Mouse (Mus musculus): Measurements from ENCODE around the gene Pex11b. TPM values are rescaled to one million over a fixed set of nuclear protein-coding genes. Genes with fewer than 3 reads are reported as not detected.
A peak's percentile ranks its signal among the peaks of the same experiment; 100 is the strongest.
"Not testable (repeated sequence)": the region's sequence is repeated elsewhere in the genome, so short reads cannot be mapped to it uniquely, and the experiment has no call there.

Pex11b gene
- polyA plus RNA-seq, 1 experiment: 2.2 TPM

DNA sequence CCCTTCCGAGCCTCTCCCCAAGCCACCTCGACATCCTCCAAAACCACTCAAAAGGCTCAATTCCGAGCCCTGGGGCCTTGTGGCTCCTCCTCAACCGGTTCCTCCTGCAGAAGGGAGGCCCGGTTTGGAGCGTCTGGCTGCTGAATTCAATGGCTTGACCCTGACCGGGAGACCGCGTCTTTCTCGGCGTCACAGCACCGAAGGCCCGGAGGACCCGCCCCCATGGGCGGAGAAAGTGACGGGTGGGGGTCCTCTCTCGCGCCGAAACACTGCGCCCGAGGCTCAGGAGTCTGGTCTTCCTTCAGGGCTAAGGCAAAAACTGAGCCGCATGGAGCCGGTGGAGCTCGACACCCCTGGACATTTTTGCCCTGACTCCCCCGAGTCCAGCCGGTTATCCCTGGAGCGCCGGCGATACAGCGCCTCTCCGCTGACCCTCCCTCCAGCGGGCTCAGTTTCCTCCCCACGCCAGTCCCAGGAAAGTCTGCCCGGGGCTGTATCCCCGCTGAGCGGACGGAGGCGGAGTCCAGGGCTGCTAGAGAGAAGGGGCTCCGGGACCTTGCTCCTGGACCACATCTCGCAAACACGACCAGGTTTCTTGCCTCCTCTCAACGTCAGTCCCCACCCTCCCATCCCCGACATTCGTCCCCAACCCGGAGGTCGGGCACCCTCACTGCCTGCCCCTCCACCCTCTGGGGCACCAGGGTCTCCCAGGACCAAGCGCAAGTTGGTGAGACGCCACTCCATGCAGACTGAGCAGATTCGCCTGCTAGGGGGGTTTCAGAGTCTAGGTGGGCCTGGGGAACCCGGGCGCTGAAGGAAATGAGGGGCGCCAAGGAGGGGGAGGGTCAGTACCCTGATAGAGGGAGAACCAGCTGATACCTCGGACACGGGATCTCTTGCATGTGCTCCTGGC, 36.8 kb upstream of the Pex11b start:
- H3K4me1 ChIP-seq: peaks cover 73% of the 10 kb centered on the region

DNA sequence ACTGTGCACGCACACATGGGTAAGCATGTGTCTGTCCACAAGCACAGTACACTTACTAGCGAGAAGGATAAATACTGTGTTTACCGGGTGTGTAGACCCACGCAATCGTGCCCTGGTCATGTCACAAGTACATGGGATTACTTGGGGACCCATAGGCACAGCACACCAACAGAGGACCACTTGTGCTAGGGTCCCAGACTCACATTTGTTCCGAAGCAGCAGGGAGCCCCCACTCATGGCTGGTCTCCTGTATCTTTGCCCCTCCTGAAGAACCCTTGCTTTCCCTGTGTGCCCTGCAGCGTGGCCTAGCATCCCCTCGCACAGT, 36.1 kb upstream of the Pex11b start:
- Histone ChIP-seq H3K4me3 (replicated peaks) (peak overlapping the region; percentile 72), H3K4me1 (peaks cover 72% of the 10 kb centered on the region), H3K36me3 (replicated peaks; ENCODE audit: low read length) (no peaks in the 10 kb centered on the region), H3K27me3 (replicated peaks) (peaks cover 71% of the 10 kb centered on the region), H3K9me3 (no peaks in the 10 kb centered on the region)
- TF ChIP-seq GATA1 (IDR thresholded peaks at IDR 0.05; ENCODE audit: borderline replicate concordance, low read length): no peak

More for the DNA sequence above, 36.8 kb upstream of the Pex11b start:
- no peaks in the 10 kb centered on the region for H3K9me3 ChIP-seq
- peak overlapping the region; percentile 91 for H3K4me3 ChIP-seq (replicated peaks)
- no peaks in the 10 kb centered on the region for H3K36me3 ChIP-seq (replicated peaks; ENCODE audit: low read length)
- peaks cover 67% of the 10 kb centered on the region for H3K27me3 ChIP-seq (replicated peaks)
- no peak for TF ChIP-seq GATA1 (IDR thresholded peaks at IDR 0.05; ENCODE audit: borderline replicate concordance, low read length)
- TF ChIP-seq FLI1 (IDR thresholded peaks at IDR 0.05; ENCODE audit: low read length): no peak

DNA sequence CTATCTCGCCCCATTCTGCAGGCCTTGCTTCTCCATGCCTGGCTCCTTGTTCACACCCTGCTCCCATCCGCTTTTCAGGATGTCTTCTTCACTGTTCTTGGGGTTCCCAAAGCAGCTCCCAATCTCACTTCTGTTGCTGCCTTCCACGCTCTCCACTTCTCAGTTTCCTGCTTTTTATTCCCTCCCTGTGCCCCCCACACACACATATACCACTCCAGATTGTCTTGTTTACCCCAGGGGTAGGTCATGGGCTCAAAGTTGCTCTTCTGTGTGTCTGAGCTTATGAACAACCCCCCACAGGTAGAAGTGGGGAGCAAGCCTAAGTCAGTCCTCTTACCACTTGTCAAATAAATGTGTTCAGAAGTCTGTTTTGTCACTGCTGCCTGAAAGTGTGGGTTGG, 35.8 kb upstream of the Pex11b start:
- peaks cover 71% of the 10 kb centered on the region for H3K27me3 ChIP-seq (replicated peaks)
- TF ChIP-seq GATA1 (IDR thresholded peaks at IDR 0.05; ENCODE audit: borderline replicate concordance, low read length) (no peak), FLI1 (IDR thresholded peaks at IDR 0.05; ENCODE audit: low read length) (no peak)

DNA sequence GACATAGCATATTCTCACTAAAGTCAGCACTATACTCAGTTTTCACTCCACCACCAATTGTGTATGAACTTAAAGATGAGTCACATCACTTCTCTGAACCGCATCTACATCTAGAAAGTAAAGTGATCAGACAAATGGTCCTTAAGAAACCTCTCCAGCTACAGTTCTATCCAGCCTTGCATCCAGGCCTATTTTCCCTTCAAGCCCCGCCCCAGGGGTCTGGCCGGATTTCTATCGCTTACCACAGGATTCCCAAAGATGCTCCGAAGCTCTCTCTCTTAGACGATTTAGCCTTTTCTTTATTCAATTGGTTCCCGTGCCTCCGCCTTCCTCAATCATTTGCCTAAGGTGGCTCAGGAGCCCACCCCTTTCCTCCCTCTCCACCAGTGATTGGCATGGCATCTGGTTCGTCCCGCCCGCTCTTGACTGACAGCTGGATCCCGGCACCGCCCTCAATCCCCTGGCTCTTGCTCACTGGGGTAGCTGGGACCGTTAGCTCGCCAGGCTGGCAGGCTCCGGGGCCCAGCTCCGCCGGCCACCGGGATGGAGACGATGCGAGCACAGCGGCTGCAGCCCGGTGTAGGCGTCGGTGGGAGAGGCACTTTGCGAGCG, 34.4 kb upstream of the Pex11b start, which contains the start of gene Lix1l:
TSS of gene Lix1l (plus strand) at position 511 of the 612 bp plus-strand sequence.
- TF ChIP-seq GATA1 (IDR thresholded peaks at IDR 0.05; ENCODE audit: borderline replicate concordance, low read length): no peak
- no peak for TF ChIP-seq FLI1 (IDR thresholded peaks at IDR 0.05; ENCODE audit: low read length)
- Histone ChIP-seq H3K4me3 (replicated peaks) (peak within 1 kb of the TSS; percentile 93), H3K36me3 (replicated peaks; ENCODE audit: low read length) (no peaks in the 10 kb centered on the region), H3K27me3 (replicated peaks) (peaks cover 69% of the 10 kb centered on the region), H3K9me3 (no peaks in the 10 kb centered on the region), H3K4me1 (peaks cover 70% of the 10 kb centered on the region)

More for the DNA sequence above, 35.8 kb upstream of the Pex11b start:
- no peaks in the 10 kb centered on the region for H3K36me3 ChIP-seq (replicated peaks; ENCODE audit: low read length)
- peaks cover 72% of the 10 kb centered on the region for H3K4me1 ChIP-seq
- H3K4me3 ChIP-seq (replicated peaks): no peak overlapping the region
- no peaks in the 10 kb centered on the region for H3K9me3 ChIP-seq

DNA sequence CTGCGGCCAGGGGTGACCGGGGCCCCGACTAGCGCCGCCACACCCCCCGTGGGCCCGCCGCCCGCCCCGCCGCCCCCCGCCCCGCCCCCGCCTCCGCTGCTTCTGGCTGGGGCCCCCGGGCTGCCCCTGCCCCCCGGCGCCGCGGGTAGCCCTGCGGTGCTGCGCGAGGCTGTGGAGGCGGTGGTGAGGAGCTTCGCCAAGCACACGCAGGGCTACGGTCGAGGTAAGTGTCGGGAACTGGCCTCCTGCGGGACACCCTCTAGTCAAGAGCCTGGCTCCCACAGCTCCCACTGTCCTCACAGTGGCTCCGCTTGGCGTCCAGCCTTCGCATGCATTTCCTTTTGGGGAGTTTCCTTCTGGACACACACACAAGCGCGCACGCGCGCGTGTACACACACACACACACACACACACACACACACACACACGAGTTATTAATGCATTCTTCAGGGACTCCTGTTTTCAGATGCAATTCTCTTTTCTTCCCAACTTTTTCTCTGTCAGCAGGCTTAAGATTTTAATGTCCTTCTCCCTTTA, 33.9 kb upstream of the Pex11b start:
- Histone ChIP-seq H3K4me3 (replicated peaks) (peak overlapping the region; percentile 93), H3K27me3 (replicated peaks) (peaks cover 63% of the 10 kb centered on the region), H3K4me1 (peaks cover 64% of the 10 kb centered on the region), H3K9me3 (no peaks in the 10 kb centered on the region), H3K36me3 (replicated peaks; ENCODE audit: low read length) (no peaks in the 10 kb centered on the region)
- TF ChIP-seq GATA1 (IDR thresholded peaks at IDR 0.05; ENCODE audit: borderline replicate concordance, low read length) (no peak), FLI1 (IDR thresholded peaks at IDR 0.05; ENCODE audit: low read length) (no peak)

DNA sequence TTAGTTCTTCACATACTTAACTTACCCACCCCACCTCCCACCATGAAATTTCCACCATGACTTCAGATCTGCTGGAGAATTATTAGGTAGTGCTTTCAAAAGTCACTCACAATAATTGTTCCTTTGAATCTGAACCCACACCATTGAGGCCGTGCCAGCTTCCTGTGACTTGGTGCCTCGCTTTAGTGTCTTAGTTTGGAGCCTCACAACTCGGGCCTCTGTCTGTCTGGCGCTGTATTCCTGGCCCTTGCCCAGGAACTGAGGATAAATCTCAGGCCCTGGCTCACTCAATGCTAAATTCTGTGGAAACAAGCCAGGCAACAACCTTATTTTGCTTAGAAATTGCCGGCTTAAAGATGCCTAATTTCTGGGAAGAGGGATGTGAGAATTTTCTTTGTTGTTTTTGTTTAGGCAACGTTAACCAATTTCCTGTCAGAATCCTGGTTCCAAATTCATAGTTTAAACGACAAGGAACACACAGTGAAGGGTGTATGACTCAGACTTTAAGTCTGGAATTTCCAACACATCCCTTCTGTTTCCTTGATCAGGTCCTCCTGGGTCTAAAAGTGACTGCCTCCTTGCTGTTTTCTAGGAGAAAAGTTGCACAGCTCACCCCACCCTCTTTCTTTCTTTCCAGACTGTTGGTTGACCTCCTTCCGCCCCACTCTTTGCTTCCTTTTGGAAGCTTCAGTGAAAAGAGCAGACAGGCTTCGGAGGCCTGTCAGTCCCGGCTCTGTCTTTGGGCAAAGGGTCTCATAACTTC, 33.1 kb upstream of the Pex11b start:
- H3K4me3 ChIP-seq (replicated peaks): no peak overlapping the region
- TF ChIP-seq GATA1 (IDR thresholded peaks at IDR 0.05; ENCODE audit: borderline replicate concordance, low read length) (no peak), FLI1 (IDR thresholded peaks at IDR 0.05; ENCODE audit: low read length) (no peak)
- H3K27me3 ChIP-seq (replicated peaks): peaks cover 55% of the 10 kb centered on the region
- no peaks in the 10 kb centered on the region for H3K36me3 ChIP-seq (replicated peaks; ENCODE audit: low read length)
- no peaks in the 10 kb centered on the region for H3K9me3 ChIP-seq
- H3K4me1 ChIP-seq: peaks cover 56% of the 10 kb centered on the region

DNA sequence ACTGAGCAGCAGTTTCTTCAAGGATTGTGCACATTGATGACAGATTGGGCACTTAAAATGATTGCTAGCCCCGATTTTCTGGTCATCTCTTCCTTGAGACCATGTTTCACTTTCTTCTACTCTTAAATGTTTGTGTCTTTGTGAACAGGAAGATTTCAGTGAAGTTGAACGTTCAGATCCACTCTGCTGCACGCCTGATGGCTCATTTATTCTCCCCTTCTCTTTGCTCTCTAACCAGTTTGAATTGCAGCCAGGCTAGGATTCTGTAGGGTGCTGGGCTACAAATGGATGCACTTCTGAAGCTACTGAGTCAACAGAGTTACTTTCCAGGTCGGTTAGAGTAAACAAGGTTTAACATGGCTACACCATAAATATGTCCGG, 32.5 kb upstream of the Pex11b start:
- Histone ChIP-seq H3K4me3 (replicated peaks) (no peak overlapping the region), H3K27me3 (replicated peaks) (peaks cover 50% of the 10 kb centered on the region), H3K9me3 (no peaks in the 10 kb centered on the region), H3K4me1 (peaks cover 50% of the 10 kb centered on the region), H3K36me3 (replicated peaks; ENCODE audit: low read length) (no peaks in the 10 kb centered on the region)
- TF ChIP-seq GATA1 (IDR thresholded peaks at IDR 0.05; ENCODE audit: borderline replicate concordance, low read length) (no peak), FLI1 (IDR thresholded peaks at IDR 0.05; ENCODE audit: low read length) (no peak)

DNA sequence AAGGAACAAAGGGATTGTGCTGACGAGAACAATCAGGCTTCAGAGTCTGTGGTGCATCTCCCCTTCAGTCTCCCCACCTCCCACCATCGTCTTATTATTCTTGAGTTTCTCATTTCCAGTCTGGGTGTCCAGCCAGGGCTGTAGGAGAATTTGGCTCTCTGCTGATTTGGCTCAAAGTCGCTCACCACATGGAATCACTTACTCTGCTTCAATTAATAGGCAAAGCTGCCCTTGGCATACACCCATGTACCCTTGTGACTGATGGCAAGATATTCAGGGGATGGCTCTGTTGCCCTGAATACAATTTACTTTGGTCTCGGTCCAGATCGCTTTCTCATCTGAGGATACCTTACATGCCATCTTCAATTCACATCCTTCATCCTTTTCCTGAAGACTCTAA, 31.9 kb upstream of the Pex11b start:
- peaks cover 46% of the 10 kb centered on the region for H3K4me1 ChIP-seq
- H3K9me3 ChIP-seq: no peaks in the 10 kb centered on the region
- TF ChIP-seq FLI1 (IDR thresholded peaks at IDR 0.05; ENCODE audit: low read length) (no peak), GATA1 (IDR thresholded peaks at IDR 0.05; ENCODE audit: borderline replicate concordance, low read length) (no peak)
- H3K36me3 ChIP-seq (replicated peaks; ENCODE audit: low read length): no peaks in the 10 kb centered on the region
- peaks cover 43% of the 10 kb centered on the region for H3K27me3 ChIP-seq (replicated peaks)
- no peak overlapping the region for H3K4me3 ChIP-seq (replicated peaks)

DNA sequence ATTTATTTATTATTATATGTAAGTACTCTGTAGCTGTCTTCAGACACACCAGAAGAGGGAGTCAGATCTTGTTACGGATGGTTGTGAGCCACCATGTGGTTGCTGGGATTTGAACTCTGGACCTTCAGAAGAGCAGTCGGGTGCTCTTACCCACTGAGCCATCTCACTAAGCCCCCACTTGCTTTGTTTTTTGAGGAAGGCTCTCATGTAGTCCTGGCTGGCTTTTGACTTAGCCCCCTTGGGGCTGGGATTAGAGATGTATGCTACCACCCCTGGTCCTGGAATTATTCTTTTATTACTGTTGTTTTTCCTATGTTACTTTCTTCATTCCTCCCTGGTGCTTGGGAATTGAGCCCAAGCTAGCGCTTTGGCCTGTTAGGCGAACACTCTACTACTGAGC, 29.2 kb upstream of the Pex11b start:
- H3K36me3 ChIP-seq (replicated peaks; ENCODE audit: low read length); H3K4me3 ChIP-seq (replicated peaks); H3K9me3 ChIP-seq: not testable (repeated sequence)
- H3K4me1 ChIP-seq: peaks cover 26% of the 10 kb centered on the region
- H3K27me3 ChIP-seq (replicated peaks): peaks cover 25% of the 10 kb centered on the region

Data from megakaryocyte, embryonic 14.5 days (primary cell).